Mouse (Mus musculus) yolk sac, embryonic 10.5 days (tissue): ENCODE data around the gene Scn8a.

ENCODE experiments used
- DNase-seq: peaks from one replicate; pipeline ENCODE4 v3.0.0-alpha.2; 2017; ENCODE audit warnings: low spot score

The Scn8a gene

GRCm38 (mm10) chr15:100953955-100954354 is 84.3 kb downstream of the Scn8a start:
- no peak for DNase-seq

DNA sequence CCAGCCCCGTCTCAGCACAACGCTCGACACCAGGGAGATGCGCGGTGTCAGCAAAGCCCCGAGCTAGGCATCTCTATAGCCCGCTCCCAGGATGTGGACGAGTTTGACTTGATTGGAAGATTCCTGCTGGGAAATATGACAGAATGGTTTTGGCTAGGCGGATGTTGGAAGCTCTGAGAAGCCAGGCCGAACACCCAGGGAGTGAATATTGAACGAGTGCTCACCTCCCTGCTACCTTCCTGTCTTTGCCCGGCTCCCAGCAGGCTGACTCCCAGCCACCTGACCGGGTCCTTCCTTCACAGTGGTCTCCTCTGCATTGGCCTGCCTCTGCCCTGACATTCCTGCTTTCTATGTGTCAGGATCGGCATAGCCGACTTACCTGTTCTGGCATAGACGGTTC is 85.1 kb downstream of the Scn8a start:
- DNase-seq, result no peak

DNA sequence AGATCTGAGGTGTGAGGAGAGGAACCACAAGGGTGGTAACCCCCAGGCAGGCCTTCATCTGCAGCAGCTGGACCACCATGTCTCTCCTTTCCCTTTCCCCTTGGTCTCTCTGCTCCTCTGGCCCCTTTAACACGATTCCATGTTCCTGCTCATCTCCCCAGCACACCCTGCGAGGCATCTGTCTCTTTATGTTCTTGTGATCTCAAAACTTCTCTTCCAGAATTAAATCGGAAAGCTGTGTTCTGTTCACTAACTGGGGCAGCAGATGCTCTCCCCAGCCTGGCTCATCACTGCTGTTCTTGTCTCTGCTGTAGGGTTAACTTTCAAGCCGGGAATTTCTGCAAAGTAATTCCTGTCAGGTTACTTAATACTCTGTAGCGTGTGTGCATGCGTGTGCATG is 91.3 kb downstream of the Scn8a start:
- no peak for DNase-seq

DNA sequence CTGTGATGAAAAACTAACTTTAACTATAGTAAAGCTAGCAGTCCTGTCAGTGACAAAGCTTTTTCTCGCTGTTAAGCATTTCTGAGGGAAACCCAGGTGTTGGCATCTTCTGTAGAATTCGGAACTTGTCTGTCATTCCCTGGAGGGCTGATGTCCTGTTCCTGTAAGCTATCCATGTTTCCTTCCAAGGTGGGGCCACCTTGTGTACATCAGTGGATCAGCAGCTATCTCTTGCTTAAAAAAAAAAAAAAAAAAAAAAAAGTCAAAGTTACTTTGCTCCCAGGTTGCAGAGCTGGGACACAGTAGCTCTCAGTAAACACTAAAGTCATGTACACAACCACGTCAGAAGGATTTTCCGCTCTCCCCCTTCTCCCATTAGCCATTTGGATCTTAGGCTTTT is 91.9 kb downstream of the Scn8a start:
- no peak for DNase-seq

DNA sequence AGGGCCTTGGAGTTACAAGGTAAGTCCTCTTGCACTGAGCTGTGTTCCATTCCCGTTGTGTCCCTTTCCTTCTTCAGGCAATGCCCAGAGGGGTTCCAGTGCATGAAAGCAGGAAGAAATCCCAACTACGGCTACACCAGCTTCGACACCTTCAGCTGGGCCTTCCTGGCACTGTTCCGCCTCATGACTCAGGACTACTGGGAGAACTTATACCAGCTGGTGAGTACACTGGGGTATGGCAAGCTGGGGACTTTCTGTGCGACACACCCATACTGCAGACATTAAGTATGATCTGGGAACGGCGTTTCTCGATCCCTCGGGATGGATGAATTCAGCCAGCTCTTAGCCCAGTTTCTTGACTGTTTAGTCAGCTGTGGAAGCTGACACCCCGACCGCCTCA is 101.8 kb downstream of the Scn8a start:
- DNase-seq, result no peak

DNA sequence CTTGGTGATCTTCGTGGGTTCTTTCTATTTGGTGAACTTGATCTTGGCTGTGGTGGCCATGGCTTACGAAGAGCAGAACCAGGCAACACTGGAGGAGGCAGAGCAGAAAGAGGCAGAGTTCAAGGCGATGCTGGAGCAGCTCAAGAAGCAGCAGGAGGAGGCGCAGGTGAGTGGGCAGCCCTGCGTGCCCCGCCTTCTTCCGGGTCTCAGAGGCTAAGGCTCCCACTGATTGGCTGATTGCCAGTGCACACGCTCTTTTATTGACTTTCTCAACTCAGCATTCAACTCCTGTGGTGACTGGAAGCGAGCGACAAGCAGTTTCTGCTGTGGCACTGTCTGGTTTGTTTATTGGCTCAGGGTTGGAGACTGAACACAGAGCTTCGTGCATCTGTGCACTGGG is 103.1 kb downstream of the Scn8a start:
- DNase-seq, result no peak

- no peak for DNase-seq
Measured at GRCm38 (mm10) chr15:100974679-100975078, 105.0 kb downstream of the Scn8a start.

DNA sequence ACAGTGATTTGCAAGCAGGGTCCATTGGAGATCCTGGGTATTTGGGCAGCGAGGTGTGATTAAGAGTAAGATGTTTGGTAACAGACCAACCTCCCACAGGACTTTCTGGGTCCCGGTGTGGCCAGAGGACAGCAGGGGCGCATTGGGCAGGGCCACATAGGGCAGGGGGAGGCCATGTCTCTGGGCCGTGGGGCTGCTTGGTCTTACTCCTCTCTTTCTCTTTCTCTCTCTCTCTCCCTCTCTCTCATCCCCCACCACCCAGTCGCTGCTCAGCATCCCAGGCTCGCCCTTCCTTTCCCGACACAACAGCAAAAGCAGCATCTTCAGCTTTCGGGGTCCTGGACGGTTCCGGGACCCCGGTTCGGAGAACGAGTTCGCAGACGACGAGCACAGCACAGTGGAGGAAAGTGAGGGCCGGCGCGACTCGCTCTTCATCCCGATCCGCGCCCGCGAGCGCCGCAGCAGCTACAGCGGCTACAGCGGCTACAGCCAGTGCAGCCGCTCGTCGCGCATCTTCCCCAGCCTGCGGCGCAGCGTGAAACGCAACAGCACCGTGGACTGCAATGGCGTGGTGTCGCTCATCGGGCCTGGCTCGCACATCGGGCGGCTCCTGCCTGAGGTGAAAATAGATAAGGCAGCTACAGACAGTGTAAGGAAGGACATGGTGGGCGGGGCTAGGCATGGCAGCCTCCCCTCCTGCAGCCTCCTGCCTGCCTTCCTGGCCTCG is 113.9 kb downstream of the Scn8a start:
- DNase-seq, result peak; percentile 49

GRCm38 (mm10) chr15:100984154-100984893 is 114.7 kb downstream of the Scn8a start:
- DNase-seq, result no peak

- no peak for DNase-seq
Measured at GRCm38 (mm10) chr15:100986479-100986878, 116.8 kb downstream of the Scn8a start.

DNA sequence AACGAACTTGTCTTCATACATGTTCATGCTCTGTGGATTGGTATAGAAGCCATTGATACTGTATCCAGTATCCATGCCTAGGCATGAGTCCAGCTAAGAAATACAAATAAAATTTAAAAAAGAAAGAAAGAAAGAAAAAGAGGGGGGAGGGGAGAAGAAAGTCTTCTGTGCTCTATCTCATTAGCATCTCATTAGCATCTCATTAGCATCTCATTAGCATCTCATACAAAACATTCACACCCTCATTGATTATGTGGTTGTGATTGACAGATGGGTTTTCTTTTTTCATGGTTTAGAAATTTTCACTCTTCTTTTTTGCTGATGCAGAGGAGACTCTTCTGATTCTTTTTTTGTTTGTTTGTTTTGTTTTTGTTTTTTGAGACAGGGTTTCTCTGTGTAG is 117.4 kb downstream of the Scn8a start:
- no peak for DNase-seq

DNA sequence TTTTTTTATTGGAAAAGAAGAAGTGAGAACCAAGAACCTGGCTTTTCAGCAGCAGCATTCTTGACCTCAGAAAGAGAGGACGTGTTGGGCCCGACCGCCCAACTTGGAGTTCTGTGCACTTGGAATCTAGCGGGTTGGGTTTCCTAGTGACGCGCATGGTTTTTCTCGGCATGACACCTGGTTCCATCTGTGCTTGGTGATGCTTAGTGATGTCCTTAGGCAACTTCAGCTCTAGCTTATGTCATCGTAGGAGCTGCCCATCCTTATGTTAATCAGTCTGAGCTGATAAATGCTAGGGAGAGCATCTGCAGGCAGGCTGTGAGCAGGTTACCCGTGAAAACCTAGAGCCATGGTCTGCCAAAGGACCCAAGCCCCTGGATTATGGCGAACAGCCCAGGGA is 120.6 kb downstream of the Scn8a start:
- DNase-seq, result no peak

DNA sequence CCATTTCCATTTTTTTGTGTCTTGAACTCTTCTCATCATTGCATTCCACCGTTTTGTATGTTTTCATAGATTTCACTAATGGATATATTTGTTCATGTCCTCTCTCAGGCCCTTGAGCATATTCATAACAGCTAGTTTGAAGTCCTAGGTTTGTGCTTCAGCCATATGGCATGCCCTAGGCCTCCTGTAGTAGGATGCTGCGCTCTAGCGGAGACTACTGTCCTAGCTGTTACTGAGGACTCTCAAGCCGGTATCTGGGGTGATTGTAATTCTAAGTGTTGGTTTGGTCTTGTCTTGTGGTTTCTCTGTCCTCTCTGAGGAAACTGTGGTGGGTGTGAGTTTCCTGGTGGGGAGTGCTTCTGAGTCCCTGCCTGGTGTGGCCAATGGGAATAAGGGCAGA is 127.4 kb downstream of the Scn8a start:
- peak; percentile 7 for DNase-seq

- no peak for DNase-seq
Measured at GRCm38 (mm10) chr15:101001685-101002084, 132.0 kb downstream of the Scn8a start.

- DNase-seq, result no peak
Measured at GRCm38 (mm10) chr15:101002466-101002865, 132.8 kb downstream of the Scn8a start.

DNA sequence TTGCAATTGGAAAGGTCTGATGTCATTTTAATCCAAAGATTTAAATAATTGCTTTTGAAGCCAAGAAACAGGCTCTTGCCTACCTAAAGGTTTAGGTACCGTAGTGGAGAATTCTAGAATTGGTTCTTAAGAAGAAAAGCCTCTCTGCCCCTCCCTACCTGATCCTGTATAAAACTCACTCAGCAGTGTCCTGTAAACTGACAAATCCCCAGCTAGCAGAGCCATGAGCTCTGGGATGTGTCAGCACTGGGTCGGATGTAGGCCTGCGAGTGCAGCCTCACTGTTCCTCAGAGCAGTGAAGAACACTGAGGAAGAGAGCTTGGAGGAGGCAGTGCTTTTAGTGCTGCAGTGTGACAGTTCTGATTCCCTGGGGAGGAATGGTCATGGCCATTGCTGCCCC is 134.9 kb downstream of the Scn8a start:
- no peak for DNase-seq

GRCm38 (mm10) chr15:101005717-101006116 is 136.1 kb downstream of the Scn8a start:
- no peak for DNase-seq

- peak; percentile 60 for DNase-seq
Measured at GRCm38 (mm10) chr15:101006251-101007040, 136.8 kb downstream of the Scn8a start.

DNA sequence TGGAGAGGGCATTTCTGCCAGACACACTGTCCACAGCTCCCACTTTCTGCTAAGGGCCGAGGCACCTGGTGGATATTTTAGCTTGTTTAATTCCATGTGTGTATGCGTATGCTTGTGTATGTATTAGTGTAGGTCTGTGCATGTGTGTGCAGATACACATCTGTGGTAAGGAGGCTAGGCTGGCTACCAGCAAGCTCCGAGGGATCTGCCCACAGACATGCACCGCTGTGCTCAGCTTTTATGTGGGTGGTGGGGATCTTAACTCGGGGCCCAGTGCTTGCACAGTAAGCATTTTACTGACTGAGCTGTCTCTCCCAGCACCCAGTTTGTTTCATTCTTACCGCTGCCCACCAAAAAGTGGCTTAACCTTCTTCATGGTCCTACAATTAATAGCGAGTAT is 137.6 kb downstream of the Scn8a start:
- no peak for DNase-seq

DNA sequence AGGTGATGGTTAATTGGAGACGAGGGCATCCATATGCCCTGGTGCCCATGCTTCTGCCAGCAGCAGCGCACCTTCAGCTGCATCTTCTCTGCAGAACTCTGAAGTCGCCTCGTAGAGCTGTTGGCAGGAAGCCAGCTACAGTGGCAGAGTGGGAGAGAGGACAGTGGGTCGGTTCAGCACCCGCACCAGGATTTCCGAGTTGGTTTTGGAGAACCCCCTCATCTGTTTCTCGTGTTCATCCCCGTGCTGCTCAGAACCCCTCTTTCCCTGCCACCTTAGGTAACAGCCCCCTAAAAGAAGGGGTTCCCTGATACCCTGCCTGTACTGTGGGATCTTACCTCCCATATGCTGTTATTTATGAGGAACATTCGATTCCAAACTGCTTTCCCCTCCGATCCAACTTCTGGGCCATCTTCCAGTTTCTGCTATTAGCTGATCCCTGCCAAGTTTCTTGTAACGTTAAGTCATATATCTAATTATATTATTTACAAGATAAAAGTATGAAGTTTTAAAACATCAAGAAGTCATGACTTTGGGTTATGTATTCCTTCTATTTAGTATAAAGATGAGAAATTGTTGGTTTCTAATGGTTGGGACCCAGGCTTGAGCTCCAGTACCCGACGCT is 138.8 kb downstream of the Scn8a start:
- no peak for DNase-seq

DNA sequence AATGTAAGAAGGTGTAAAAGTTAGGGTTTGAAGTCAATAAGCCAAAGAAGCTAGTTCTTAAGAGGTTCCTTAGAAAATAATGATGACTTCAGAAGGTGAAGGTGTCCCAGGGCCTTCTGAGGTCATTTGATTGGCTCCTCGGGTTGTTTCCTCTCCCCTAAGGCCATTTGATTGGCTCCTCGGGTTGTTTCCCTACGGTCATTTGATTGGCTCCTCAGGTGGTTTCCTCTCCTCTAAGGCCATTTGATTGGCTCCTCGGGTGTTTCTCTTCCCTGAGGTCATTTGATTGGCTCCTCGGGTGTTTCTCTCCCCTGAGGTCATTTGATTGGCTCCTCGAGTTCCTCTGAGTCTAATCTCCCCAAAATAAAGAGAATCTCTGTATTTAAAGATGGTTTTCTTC is 141.7 kb downstream of the Scn8a start:
- DNase-seq, result no peak

DNA sequence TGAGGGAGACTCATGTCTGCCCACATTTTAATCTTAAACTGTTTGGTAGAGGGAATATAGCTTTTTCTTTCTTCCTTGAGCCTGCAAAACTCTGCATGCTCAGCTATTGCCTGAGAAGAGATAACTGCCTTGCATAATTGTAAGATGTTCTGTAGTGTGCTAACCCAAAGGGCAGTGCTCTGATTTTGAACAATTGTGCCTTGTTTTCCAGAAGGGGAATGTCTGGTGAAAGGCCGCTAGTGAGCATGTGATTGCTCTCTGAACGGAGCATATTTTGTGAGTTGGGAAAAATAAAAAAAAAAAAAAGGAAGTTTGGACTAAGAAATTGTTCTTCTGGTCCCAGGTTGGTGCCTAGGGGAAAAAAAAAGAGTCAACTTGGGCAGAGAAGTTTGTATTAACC is 159.3 kb downstream of the Scn8a start:
- no peak for DNase-seq

GRCm38 (mm10) chr15:101039651-101040050 is 170.0 kb downstream of the Scn8a start:
- DNase-seq, result no peak
